Mouse (Mus musculus) cerebellum, adult 8-10 months (tissue): ENCODE measurements around the gene Usp20.
"Not testable (repeated sequence)": the region's sequence is repeated elsewhere in the genome, so short reads cannot be mapped to it uniquely, and the experiment has no call there.

ENCODE experiments used
- DNase-seq: peaks from one replicate; pipeline ENCODE4 v3.0.0; 2022

Usp20 gene

DNA sequence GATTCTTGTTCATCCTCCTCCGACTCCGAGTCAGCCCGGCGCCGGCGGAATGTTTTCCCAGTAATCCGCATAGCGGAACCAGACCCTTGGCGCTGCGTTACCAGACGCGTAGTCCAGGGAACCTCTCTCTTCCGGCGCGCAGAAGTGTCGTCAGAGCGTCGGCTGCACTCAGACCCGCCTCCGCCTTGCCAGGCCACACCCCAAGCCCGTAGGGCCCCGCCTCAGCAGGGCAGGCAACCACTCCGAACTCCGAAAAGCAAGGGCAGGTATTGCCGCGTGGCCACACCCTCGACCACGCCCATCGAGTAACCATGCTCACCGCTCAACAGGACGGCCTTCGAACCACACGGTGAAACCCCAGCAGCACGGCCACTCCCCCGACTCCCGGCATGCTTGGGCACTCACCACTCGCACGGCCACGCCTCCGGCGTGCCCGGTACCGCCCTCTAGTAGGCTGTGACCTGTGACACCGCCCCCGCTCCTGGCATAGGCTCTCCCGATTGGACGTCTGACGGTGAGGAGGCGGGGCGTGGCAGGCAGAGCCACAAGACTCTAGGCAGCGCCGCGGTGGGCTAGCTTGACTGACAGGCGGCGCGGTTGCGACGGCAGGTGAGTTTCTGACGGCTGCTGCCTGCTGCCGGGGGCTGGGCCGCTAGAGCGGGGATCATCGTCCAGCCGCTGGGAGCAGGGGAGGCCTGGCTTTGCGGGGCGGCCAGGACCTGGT is at the start of gene Usp20, which contains the start of gene BC005624:
Usp20 (plus strand) TSS at position 490 of the 724 bp plus-strand sequence.
BC005624 (minus strand) TSS at position 412 of the 724 bp plus-strand sequence.
- DNase-seq, result peak; percentile 99

DNA sequence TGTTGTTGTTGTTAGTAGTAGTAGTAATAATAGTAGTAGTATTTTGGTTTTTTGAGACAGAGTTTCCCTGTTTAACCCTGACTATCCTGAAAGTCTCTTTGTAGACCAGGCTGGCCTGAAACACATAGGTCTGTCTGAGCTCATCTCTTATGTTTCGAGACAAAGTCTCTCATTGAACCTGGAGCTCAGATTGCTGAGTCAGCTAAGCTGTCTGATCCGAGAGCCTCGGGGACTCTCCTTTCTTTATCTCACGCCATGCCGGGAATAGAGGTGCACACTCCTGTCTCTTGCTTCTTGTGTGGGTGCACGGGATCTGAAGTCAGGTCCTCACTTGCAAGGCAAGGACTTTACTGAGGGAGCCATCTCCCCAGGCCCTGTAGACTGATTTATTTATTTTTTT is 49.0 kb upstream of the Usp20 start:
- DNase-seq, result no peak

DNA sequence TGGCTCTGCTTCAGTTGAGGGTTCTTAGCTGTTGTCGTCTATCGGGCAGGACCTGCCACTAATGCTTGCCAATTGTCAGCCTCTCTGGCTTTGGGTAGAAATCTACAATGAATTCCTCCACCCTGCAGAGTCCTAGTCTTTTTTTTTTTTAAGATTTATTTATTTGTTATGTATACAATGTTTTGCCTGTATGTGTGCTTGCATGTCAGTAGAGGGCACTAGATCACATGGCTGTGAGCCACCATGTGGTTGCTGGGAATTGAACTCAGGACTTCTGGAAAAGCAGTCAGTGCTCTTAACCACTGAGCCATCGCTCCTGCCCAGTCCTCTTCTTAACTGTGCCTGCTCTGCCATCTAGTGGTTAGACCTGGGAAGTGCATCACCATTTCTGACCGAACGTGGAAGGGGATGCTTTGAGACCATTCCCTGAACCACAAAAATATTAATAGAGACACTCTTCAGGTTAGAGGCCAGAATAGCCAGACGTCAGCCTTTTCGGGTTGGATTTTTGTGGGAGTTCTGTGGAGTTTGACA is 48.1 kb upstream of the Usp20 start:
- peak; percentile 77 for DNase-seq

DNA sequence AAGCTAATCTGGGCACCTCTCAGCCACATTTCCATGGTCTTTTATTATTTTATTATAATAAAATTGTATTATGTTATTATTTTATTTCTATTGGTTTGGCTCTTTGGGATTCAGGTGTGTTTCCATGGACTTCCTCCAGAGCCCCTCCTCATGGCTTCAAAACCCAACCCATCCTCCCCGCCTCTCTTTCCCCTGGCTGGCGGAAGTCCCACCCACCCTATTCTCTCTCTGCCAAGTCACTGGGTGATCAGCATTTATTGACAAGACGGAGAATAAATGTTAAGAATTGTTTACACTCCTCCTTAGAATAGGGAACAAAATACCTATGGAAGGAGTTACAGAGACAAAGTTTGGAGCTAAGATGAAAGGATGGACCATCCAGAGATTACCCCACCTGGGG is 45.3 kb upstream of the Usp20 start:
- no peak for DNase-seq

DNA sequence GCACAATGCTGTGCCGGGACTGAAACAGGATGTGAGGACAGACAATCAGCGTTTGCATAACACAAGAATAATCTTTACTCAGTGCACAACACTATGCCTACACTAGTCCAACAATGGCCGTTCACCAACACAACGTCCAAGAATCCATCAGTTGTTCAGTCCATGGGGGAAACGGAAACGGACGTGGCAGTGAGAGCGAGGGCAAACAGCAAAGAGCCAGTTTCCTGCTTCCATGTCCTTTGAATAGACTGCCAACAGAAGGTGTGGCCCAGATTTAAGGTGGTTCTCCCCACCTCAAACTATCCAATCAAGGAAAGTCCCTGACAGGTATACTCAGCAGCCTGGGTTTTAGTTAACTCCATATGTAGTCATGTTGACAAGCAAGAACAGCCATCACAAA is 44.3 kb upstream of the Usp20 start:
- no peak for DNase-seq

DNA sequence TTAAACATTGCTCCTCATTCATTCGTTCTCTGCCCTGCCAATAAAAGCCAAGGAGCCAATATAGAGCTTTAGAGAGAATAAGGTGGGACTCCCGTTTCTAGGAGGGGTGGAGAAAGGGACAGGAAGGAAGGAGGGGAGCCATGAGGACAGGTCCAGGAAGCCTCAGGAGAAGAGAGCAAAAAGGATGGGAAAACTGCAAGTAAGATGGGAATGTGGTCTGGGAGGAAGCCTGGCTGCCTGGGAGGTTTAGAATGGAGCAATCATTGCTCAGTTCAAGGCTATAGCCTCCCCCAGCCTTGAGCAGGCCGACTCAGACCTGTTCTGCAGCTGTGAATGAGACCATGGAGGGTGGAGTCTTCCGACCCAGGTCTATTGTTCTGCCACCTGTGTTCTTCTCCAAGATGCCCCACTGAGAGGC is 43.5 kb upstream of the Usp20 start:
- DNase-seq, result no peak

DNA sequence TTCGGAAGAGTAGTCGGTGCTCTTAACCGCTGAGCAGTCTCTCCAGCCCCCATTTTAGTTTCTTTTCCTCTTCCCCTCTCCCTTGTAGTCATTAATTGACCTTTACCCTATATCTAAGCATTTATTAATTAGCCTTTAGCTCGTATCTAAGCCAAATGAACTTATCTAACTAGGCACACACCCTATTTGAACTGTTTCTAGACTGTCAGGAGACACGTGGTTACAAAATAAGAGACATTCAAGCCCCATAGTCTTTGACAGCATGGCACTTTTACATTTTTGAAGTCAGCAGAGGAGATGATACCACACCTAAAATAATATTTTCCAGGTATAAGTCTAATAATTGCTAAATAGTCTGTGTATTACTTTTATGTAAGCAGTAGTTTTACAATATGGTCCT is 40.5 kb upstream of the Usp20 start:
- DNase-seq, result no peak

DNA sequence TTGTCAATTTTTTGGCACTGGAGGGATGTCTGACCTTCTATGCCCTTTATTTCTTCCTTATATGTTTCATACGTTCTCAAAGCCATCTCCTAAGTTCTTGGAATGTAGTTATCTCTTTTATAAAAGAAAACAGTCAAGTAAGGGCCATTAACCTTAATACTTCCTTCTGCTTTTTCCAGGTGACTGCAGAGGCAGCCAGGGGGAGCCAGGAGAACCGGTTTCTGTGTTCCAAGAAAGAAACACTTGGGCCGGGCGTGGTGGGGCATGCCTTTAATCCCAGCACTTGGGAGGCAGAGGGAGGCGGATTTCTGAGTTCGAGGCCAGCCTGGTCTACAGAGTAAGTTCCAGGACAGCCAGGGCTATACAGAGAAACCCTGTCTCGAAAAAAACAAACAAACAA is 40.0 kb upstream of the Usp20 start:
- DNase-seq, result not testable (repeated sequence)

DNA sequence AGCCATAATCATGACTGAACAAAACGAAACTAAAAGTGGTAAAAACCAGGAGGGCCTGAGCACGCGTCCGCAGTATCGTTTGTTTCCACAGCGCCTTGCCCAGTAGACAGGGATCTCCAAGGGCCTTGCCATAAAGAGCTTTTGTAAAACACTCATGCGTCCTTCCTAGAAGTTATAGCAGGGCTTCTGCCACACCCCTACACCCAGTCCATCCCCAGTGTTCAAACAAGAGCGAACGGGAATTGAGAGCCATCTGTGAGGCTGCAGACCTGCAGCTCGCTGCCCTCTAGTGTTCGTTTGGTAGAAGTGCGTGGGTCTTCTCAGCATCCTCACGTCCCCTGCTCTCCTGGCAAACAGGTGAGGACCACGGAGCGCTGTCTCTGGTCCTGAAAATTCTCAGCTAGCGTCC is 39.5 kb upstream of the Usp20 start:
- peak; percentile 53 for DNase-seq

DNA sequence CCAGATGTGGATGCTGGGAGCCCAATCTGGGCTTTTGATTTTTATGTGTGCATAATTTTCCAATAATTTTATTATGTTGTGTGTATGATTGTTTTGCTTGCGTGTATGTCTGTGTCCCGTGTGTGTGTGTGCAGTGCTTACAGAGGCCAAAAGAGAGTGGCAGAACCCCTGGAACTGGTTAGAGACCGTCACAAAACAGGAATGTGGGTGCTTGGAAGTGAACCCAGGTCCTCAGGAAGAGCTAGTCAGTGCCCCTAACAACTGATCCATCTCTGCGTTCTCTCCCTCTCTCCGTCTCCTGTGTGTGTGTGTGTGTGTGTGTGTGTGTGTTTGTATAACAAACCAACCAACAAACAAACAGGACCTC is 29.6 kb upstream of the Usp20 start:
- DNase-seq, result no peak

DNA sequence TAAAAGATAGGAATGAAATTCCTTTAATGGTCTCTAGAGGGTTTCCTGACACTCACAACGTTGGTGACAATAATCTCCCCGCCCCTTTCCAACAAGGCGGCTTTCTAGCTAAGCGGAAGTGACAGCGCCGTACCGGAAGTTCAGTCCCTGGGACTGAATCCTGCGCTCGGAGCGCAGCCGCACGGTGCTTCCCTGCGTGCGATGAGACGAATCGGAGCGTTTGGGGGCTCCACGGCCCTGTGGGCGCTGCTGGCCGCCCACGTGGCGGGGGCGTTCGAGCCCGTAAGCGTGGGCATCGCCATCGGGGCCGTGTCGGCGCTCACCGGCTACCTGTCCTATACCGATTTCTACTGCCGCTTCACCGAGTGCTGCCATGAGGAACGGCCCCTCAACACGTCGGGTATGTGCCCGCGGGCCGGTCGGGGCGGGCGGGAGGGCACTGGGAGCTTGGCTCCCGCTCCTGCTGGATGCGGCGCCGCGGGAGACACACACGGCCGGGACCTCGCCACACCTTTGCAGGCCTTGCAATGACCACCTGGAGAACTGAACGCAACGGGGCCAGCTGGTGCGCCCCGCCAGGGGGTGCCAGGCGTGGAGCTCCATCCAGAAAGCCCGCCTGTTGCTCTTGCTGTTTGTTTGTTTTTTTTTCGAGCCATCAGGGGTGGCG is 29.1 kb upstream of the Usp20 start, which contains the start of gene Tor1b:
Tor1b (plus strand) TSS at position 136 of the 667 bp plus-strand sequence.
- DNase-seq, result peak; percentile 78

DNA sequence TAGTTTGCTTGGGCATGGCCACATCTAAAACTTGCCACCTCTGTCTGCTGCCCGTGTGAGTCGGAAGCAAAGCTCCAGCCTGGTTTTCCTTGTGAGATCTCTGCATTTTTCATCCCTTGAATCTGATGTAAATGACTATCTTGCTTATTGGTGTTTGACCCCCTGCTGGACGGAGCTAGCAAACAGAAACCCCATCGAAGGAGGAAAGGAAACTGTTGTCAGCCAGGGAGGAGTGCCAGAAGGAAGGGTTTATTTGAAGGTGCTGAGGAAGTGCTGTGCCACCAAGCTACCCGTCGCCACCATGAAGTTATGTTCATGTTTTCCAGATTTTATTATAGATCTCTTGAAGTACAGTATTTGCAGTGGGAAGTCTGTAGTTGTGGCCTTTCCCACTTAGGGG is 27.3 kb upstream of the Usp20 start:
- no peak for DNase-seq

DNA sequence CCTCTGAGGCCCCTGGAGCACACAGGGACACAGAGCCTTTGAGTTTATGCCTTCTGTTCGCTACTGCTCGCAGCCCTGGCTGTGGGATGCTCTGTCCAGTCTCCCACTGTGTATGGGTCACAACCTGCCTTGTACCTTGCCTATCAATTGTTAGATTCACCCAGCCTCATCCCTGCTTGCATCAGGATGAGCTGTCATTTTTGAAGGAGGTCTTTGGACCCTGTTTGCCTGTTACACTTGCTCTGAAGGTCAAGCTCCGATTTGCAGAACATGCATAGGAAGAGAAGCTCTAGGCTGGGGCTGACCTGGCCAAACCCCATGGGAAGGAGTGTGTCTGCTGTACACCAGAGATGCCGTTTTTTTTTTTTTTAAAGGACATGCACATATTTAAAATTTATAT is 24.6 kb upstream of the Usp20 start:
- DNase-seq, result no peak

DNA sequence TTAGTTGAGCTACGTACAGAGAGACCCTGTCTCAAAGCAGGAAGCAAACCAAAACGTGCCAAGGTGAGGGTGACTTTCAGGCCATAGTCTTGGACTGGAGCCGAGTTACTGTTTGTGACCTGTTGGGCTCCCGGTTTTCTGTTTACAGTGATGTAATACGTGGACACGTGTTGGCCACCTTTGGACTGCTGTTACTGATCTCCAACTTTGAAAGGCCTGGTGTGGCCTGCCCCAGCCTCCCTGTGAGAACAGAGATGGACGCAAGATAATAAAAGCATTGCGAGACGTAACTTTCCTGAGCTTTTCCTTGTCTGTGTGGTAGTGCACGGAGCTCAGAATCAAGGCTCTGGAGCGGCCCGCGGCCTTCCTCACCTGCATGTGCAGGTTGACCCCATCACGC is 23.4 kb upstream of the Usp20 start:
- DNase-seq, result no peak

DNA sequence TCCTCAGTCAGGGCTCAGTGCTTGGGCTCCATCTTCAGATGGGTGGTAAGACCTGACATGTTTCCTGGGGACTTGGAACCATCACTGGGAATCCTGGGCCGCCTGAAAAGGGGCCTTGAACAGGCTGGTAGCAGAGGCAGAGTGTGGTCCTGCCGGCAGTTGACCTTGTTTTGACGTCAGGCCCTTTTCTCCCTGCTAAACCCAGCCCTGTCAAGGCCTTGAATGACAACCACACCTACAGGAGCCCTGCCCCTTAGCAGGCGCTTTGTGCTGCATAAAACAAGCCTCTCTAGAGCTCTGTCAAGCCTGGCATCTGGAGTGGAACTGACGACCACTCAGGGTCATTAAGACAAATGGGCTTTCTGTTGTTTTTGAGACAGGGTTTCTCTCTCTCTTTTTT is 22.2 kb upstream of the Usp20 start:
- DNase-seq, result no peak

DNA sequence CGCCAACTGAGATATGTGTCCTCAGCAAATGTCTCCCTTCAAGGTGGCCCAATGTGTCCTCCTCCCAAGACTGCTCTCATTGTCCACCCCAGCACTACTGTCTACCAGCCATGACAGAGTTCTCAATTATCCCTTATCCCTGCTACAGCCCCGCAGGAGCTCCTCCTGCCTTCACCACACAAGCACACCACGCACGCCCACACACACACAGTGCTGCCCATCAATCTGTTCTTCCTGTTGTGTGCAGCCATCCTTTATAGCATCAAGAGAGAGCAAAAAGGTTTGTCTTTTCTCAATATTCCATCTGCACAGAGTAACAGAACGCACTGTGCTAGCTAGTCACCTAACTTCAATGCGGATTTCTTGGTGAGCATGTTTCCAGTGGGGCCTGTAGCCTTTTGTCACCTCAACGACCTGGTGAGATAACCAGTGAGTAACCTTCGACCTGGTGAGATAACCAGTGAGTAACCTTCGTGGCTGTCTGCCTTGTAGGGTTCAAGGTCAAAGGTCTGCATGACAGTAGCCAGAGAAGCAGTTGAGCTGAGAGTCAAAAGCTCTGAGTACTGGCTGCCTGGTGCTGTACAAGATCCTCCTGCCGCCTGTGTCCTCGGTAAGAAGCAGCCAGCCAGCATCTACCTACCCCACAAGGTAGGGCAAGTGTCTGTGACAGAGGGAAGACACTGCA is 19.4 kb upstream of the Usp20 start:
- no peak for DNase-seq

DNA sequence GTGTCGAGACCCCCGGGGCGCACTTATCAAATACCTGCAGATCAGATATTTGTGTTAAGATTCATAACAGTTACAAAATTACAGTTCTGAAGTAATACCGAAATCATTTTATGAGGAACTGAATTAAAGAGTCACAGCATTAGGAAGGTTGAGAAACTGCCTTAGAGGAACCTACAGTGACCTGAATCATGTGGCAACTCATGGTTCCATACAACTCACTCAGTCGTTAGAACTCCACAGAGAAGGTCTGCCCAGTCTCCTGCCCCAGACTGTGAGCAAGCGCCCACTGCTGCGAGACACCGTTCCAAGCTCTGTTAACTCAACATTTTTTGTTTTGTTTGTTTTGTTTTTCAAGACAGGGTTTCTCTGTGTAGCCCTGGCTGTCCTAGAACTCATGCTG is 16.5 kb upstream of the Usp20 start:
- DNase-seq, result no peak

DNA sequence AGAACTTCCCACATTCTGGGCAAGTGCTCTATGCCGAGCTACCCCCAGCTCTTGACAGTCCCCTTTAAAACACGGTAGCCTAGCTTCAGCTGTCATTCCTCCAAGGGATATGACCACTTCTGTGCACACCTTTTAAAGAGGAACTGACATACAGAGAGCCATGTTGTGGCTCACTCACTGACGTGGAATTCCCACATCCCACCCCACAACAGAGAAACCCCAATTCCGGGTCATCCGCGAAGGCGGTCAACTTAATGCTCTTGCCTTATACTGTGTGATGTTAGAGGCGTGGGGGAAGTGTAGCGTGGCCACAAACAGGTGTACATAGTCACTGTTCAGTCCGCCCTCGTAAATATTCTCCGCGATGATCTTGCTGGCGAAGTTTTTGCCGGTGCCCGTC is 15.3 kb upstream of the Usp20 start:
- DNase-seq, result no peak

DNA sequence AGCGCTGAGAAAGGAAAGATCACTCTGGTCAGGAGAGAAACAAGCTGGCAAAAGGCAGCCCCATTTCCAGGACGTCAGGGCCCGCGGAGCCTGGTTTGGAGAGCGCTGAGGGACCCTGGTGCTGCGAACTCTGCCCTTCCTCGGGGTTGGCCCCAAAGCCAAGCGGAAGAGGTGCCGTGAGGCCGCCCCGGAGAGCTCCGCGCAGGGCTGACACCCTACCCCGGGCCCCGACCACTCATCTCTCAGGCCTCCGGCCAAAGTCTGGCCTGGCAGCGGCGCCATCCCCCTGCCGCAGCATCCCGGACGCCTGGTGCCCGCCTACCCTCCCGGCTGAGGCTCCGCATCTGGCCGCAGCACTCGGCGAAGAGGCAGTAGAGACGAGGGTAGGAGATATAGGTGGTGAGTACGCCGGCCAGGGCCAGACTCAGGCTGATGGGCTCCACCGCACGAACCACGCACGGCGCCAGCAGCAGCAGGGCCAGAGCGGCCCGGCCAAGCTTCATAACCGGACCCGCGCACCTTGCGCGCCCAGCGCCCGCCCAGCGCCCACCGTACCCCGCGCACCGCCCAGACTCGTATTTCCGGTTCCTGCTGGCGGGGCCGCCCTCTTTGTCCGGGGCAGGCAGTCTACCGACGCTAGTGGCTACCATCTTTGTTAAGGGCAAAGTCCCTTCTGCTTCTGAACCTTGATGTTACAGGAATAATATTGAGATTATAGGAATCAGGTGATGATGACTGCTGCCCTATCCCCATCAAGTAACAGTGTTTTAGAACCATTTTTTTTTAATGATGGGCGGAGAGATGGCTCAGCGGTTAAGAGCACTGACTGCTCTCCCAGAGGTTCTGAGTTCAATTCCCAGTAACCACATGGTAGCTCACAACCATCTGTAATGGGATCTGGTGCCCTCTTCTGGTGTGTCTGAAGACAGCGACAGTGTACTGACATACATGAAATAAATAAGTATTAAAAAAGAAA is 14.4 kb upstream of the Usp20 start, which contains the start of gene Tor1a:
Tor1a (minus strand) TSS at position 582 of the 976 bp plus-strand sequence.
- DNase-seq, result peak; percentile 87

DNA sequence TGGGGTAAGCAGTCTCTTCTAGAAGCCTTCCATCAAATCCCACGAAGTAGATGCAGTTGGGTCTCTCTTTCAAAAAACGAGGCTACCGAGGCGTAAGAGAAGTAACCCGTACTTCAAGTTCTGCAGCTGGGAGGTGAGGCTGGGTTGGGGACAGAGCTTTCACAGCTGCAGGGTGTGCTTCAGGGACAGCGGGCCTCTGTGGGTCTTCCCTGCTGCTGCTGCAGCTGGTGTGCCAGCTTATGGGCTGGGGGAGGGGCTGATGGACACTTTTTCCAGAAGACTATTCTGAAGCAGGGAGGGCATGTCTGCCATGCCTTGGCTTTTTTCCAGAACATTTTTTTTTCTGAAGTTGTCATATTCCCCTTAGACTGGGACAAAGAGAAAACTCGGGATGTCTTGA is 945 bp downstream of the Usp20 start:
- no peak for DNase-seq

DNA sequence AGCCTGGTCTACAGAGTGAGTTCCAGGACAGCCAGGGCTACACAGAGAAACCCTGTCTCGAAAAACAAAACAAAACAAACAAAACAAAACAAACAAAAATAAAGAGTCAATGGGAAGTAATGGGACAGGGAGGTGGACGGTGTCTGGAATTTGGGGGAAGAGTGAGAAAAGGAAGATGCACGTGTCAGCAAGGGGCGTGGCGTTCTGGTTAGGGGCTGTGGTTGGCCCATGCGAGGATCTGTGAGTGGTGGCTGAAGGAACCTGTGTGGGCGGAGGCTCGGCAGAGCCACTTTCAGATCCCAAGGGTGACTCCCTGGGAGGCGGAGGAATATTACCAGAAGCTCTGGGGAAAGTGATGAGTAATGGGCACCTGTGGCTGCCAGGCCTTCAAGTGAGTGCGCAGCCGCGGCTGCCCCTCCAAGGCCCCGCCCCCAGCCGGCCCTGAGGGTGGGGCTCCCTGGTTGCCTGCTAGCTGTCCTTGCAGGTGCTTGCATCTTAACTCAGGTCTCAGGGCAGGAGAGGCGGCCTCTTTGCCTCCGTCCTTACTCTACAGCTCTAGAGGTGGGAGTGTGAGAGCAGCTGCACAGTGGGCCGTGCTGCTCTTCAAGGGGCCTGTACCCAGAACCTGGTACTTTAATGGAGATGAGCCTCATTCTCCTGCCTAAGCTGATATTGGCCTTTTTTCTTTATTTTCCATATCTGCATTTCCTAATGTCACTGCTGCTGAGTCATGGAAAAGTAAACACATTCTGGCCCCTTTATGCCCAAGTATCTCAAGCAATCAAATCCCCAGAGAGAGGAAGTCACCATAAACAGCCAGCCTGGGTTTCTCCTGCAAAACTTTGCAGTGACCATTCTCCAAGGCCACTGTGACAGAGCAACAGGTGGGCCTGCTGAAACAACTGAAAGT is 3.3 kb downstream of the Usp20 start:
- DNase-seq, result no peak
